12 mouse cellular contexts compared by ENCODE assay signal in genomic region chr3:117508090-117508489, GRCm38 (mm10).
"Had no signal": no experiment of that assay in that cellular context is flagged by ENCODE, and none has a peak within 500 bp of the region (broad histone marks: within the 10 kb centered on the region; RNA-seq: fewer than 3 reads in every experiment).

No protein-coding gene starts in this region.

- DNase-seq: kidney, adult 9 months; kidney, postnatal 4 days; lung, adult 18-20 months; retina, postnatal 1 day; thymus, postnatal 36 days had no signal

- H3K4me2 ChIP-seq: limb, embryonic 12.5 days; midbrain, embryonic 12.5 days; neural tube, embryonic 13.5 days had no signal

- H3K4me3 ChIP-seq: layer of hippocampus, adult 2 months; limb, embryonic 12.5 days; midbrain, embryonic 12.5 days; neural tube, embryonic 13.5 days had no signal

- H3K9ac ChIP-seq: limb, embryonic 12.5 days; midbrain, embryonic 12.5 days; neural tube, embryonic 13.5 days had no signal

- H3K9me3 ChIP-seq: limb, embryonic 12.5 days; midbrain, embryonic 12.5 days; neural tube, embryonic 13.5 days had no signal

- ATAC-seq: intestine, postnatal 0 days; midbrain, embryonic 16.5 days had no signal

- H3K27me3 ChIP-seq: limb, embryonic 12.5 days; midbrain, embryonic 12.5 days; neural tube, embryonic 13.5 days had no signal

- H3K4me1 ChIP-seq: limb, embryonic 12.5 days; midbrain, embryonic 12.5 days; neural tube, embryonic 13.5 days had no signal

- H3K36me3 ChIP-seq: limb, embryonic 12.5 days; midbrain, embryonic 12.5 days; neural tube, embryonic 13.5 days had no signal

- H3K27ac ChIP-seq: kidney, postnatal 0 days; layer of hippocampus, adult 2 months; limb, embryonic 12.5 days; midbrain, embryonic 12.5 days; neural tube, embryonic 13.5 days had no signal
